Mouse (Mus musculus) skeletal muscle tissue, adult 2 months (tissue): ENCODE results near the gene Nt5c2.

Experiments
- DNase-seq: peaks from one replicate; pipeline ENCODE4 v3.0.0-alpha.2; 2012; ENCODE audit warnings: low read depth, low spot score

The Nt5c2 gene

GRCm38 (mm10) chr19:46848381-46849268 is 166.3 kb downstream of the Nt5c2 start:
- DNase-seq, result no peak

- no peak for DNase-seq
Observed at GRCm38 (mm10) chr19:46846459-46846858, 168.5 kb downstream of the Nt5c2 start.

GRCm38 (mm10) chr19:46846056-46846455 is 168.9 kb downstream of the Nt5c2 start:
- DNase-seq, result no peak

GRCm38 (mm10) chr19:46843030-46843429 is 171.9 kb downstream of the Nt5c2 start:
- no peak for DNase-seq

GRCm38 (mm10) chr19:46841016-46841415 is 173.9 kb downstream of the Nt5c2 start:
- DNase-seq, result no peak

GRCm38 (mm10) chr19:46837290-46838079 is 177.5 kb downstream of the Nt5c2 start:
- DNase-seq, result no peak

GRCm38 (mm10) chr19:46836085-46836484 is 178.9 kb downstream of the Nt5c2 start:
- no peak for DNase-seq

GRCm38 (mm10) chr19:46835339-46835738 is 179.6 kb downstream of the Nt5c2 start:
- DNase-seq, result no peak

GRCm38 (mm10) chr19:46834301-46834700 is 180.7 kb downstream of the Nt5c2 start:
- DNase-seq, result no peak
